Mouse (Mus musculus): Measurements from ENCODE around the gene Tcaim. TPM values are rescaled to one million over a fixed set of nuclear protein-coding genes. Genes with fewer than 3 reads are reported as not detected.

Tcaim gene
- 7.1 and 11.4 TPM in 2 replicates for total RNA-seq (2014; fragmentation: Nextera tagmentation)
- total RNA-seq (2017), result 4.8 and 7.2 TPM in 2 replicates
- 0.53 and 0.95 TPM in 2 replicates for polyA plus RNA-seq (2012)

DNA sequence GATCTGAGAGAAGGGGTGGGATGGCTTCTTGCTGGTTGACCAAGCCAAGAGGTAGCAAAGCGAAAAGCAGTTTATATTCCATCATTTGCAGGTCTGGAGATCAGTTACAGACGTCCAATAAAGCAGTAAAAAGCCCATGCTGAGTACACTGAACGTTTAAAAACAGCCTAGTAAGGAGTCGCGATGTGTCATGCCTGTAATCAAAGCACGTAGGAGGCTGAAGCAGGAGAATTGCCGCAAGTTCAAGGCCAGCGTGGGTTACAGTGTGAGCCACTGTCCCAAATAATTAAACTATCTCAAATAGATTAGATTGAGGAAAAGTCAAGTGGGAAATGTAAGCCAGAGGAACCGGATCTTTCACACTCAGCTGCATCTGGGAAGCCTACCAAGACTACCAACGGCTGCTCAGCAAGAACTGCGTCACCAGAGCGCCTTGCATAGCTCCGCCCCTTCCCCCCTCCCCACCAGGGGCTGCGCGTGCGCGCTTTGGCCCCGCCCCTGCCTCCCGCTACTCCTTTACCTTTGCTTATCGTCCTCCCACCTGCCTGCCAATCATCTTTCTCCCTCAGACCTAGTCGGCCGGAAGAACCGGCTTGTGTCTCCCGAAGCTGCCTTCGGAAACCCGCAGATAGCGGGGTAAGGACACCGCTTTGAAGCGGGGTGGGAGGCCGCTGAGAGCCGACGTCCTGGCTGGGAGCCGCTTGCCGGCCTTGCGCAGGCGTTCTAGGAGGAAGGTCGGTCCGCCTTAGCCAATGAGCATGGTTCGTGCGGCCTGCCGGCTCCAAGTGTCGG is at the start of gene Tcaim:
Gene Tcaim (plus strand): TSS at position 487 of the 792 bp plus-strand sequence.
- TF ChIP-seq POLR2AphosphoS5 (IDR thresholded peaks at IDR 0.05; ENCODE audit: insufficient replicate concordance, low read depth, low read length), result no peak
- no peak for TF ChIP-seq TAL1 (conservative IDR thresholded peaks at IDR 0.05; ENCODE audit: low read depth, low read length)
- TF ChIP-seq CTCF (IDR thresholded peaks at IDR 0.05; ENCODE audit: low read depth, low read length), result no peak
- TF ChIP-seq GATA1 (IDR thresholded peaks at IDR 0.05; ENCODE audit: borderline replicate concordance, low read length), result no peak
- no peak for TF ChIP-seq GATA2 (IDR thresholded peaks at IDR 0.05; ENCODE audit: borderline replicate concordance, low read depth, low read length)
- H3K36me3 ChIP-seq (replicated peaks), result peaks cover 14% of the 10 kb centered on the region
- DNase-seq (ENCODE audit: low spot score) (peak; percentile 85), ATAC-seq (ENCODE audit: extremely low read depth, insufficient number of reproducible peaks, low FRiP score, poor library complexity, severe bottlenecking) (peak; percentile 85)
- peak within 1 kb of the TSS; percentile 83 for H3K4me3 ChIP-seq (ENCODE audit: low read depth, low read length)
- H3K4me1 ChIP-seq (ENCODE audit: insufficient read depth, low read depth, low read length), result peaks cover 22% of the 10 kb centered on the region
- peaks cover 3% of the 10 kb centered on the region; the same call in 1 of the 2 replicates for H3K27me3 ChIP-seq (ENCODE audit: insufficient read depth, low read length)
- no peaks in the 10 kb centered on the region for H3K9me3 ChIP-seq (replicated peaks)

DNA sequence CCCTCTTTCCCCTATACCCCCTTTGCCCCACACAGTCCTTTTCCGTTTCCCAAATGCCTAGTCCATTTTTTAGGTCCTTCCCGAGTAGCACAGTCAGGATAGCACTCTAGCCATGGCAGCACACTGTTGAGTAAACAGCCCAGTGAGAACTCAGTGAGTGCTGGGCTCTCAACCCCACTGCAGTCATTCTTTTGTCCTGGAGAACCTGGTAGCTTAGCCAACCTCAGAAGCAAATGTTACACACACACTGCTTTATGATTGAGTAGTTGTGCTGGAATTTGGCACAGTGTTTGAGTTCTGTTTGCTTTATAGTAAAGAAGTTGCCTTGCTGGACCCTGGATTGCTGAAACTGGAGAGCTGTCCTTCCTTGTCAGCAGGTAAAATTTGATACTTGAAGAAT is 47.7 kb upstream of the Tcaim start:
- TF ChIP-seq CTCF (IDR thresholded peaks at IDR 0.05; ENCODE audit: low read depth, low read length) (no peak), TAL1 (conservative IDR thresholded peaks at IDR 0.05; ENCODE audit: low read depth, low read length) (no peak), POLR2AphosphoS5 (IDR thresholded peaks at IDR 0.05; ENCODE audit: insufficient replicate concordance, low read depth, low read length) (no peak), GATA2 (IDR thresholded peaks at IDR 0.05; ENCODE audit: borderline replicate concordance, low read depth, low read length) (no peak), GATA1 (IDR thresholded peaks at IDR 0.05; ENCODE audit: borderline replicate concordance, low read length) (no peak)
- H3K9me3 ChIP-seq (replicated peaks), result no peaks in the 10 kb centered on the region
- H3K4me1 ChIP-seq (ENCODE audit: insufficient read depth, low read depth, low read length), result no peaks in the 10 kb centered on the region
- no peaks in the 10 kb centered on the region for H3K36me3 ChIP-seq (replicated peaks)
- DNase-seq (ENCODE audit: low spot score) (no peak), ATAC-seq (ENCODE audit: extremely low read depth, insufficient number of reproducible peaks, low FRiP score, poor library complexity, severe bottlenecking) (no peak)
- H3K4me3 ChIP-seq (ENCODE audit: low read depth, low read length), result no peak overlapping the region
- 0 out of 2 replicates have a peak, but pooled peaks cover 2% of the 10 kb centered on the region for H3K27me3 ChIP-seq (ENCODE audit: insufficient read depth, low read length)

DNA sequence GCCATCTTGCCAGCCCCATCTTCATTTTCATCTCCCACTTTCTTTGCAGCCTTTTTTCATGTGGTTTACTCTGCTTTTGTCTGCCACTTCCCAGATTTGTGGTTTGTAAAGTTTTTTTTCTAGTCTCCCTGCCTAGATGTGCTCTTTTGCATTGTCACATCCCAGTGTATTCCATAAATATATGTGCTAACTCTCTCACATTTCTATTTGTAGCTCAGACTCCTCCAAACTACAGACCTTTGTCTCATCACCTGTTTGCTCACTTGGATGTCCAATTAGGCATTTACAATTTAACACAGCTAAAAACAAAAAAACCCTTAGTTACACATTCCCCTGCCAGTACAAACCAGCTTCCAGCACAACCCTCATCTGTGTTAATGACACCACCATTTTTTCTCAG is 45.2 kb upstream of the Tcaim start:
- Histone ChIP-seq H3K27me3 (ENCODE audit: insufficient read depth, low read length) (0 out of 2 replicates have a peak, but pooled peaks cover 2% of the 10 kb centered on the region), H3K4me1 (ENCODE audit: insufficient read depth, low read depth, low read length) (no peaks in the 10 kb centered on the region), H3K9me3 (replicated peaks) (no peaks in the 10 kb centered on the region), H3K4me3 (ENCODE audit: low read depth, low read length) (no peak overlapping the region), H3K36me3 (replicated peaks) (no peaks in the 10 kb centered on the region)
- ATAC-seq (ENCODE audit: extremely low read depth, insufficient number of reproducible peaks, low FRiP score, poor library complexity, severe bottlenecking) (no peak), DNase-seq (ENCODE audit: low spot score) (no peak)
- TF ChIP-seq GATA1 (IDR thresholded peaks at IDR 0.05; ENCODE audit: borderline replicate concordance, low read length), result no peak
- TF ChIP-seq GATA2 (IDR thresholded peaks at IDR 0.05; ENCODE audit: borderline replicate concordance, low read depth, low read length), result no peak
- TF ChIP-seq POLR2AphosphoS5 (IDR thresholded peaks at IDR 0.05; ENCODE audit: insufficient replicate concordance, low read depth, low read length), result no peak
- TF ChIP-seq CTCF (IDR thresholded peaks at IDR 0.05; ENCODE audit: low read depth, low read length), result no peak
- TF ChIP-seq TAL1 (conservative IDR thresholded peaks at IDR 0.05; ENCODE audit: low read depth, low read length), result no peak

DNA sequence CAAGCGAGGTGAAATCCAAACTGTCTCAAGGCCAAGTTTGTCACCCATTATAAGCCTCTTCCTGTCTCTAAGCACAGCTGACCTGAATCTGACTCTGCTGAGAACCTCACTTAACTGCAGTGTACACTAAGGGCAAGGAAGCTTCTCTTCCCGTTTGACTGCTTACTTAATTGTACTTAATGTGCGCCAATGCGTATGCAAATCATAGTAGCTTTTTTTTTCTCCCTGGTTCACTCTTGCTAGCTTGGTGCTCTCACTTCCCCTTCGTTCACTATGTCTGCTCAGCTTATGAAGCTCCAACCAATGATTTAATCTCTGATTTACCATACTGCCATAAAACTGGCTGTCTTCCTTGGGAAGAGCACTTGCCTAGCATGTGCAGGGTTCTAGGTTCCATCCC is 20.1 kb upstream of the Tcaim start:
- H3K4me3 ChIP-seq (ENCODE audit: low read depth, low read length), result no peak overlapping the region
- H3K9me3 ChIP-seq (replicated peaks), result no peaks in the 10 kb centered on the region
- TF ChIP-seq TAL1 (conservative IDR thresholded peaks at IDR 0.05; ENCODE audit: low read depth, low read length), result no peak
- TF ChIP-seq POLR2AphosphoS5 (IDR thresholded peaks at IDR 0.05; ENCODE audit: insufficient replicate concordance, low read depth, low read length), result no peak
- TF ChIP-seq CTCF (IDR thresholded peaks at IDR 0.05; ENCODE audit: low read depth, low read length), result no peak
- no peak for TF ChIP-seq GATA1 (IDR thresholded peaks at IDR 0.05; ENCODE audit: borderline replicate concordance, low read length)
- TF ChIP-seq GATA2 (IDR thresholded peaks at IDR 0.05; ENCODE audit: borderline replicate concordance, low read depth, low read length), result no peak
- no peaks in the 10 kb centered on the region for H3K4me1 ChIP-seq (ENCODE audit: insufficient read depth, low read depth, low read length)
- no peaks in the 10 kb centered on the region for H3K36me3 ChIP-seq (replicated peaks)
- peaks cover 12% of the 10 kb centered on the region for H3K27me3 ChIP-seq (ENCODE audit: insufficient read depth, low read length)
- no peak for DNase-seq (ENCODE audit: low spot score)
- ATAC-seq (ENCODE audit: extremely low read depth, insufficient number of reproducible peaks, low FRiP score, poor library complexity, severe bottlenecking), result no peak

DNA sequence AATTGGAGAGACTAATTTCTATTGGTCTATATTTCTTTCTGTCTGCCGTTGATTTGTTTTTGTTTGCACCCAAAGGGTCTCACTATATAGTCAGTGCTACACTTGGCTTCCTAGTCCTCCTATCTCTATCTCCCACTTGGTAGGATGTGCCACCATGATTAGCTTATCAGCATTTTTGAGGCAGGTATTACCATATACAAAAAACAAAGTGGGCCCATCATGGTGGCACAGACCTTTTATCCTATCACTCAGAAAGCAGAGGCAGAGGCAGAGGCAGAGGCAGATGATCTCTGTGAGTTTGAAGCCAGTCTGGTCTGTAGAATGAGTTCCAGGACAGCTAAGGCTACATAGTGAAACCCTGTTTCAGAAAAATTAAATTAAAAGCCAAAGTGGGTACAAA is 18.8 kb upstream of the Tcaim start:
- TF ChIP-seq CTCF (IDR thresholded peaks at IDR 0.05; ENCODE audit: low read depth, low read length), result no peak
- TF ChIP-seq TAL1 (conservative IDR thresholded peaks at IDR 0.05; ENCODE audit: low read depth, low read length), result no peak
- no peak for TF ChIP-seq GATA2 (IDR thresholded peaks at IDR 0.05; ENCODE audit: borderline replicate concordance, low read depth, low read length)
- no peak for TF ChIP-seq POLR2AphosphoS5 (IDR thresholded peaks at IDR 0.05; ENCODE audit: insufficient replicate concordance, low read depth, low read length)
- no peak for TF ChIP-seq GATA1 (IDR thresholded peaks at IDR 0.05; ENCODE audit: borderline replicate concordance, low read length)
- Histone ChIP-seq H3K9me3 (replicated peaks) (no peaks in the 10 kb centered on the region), H3K36me3 (replicated peaks) (no peaks in the 10 kb centered on the region), H3K4me3 (ENCODE audit: low read depth, low read length) (no peak overlapping the region), H3K27me3 (ENCODE audit: insufficient read depth, low read length) (peaks cover 12% of the 10 kb centered on the region; the same call in 1 of the 2 replicates), H3K4me1 (ENCODE audit: insufficient read depth, low read depth, low read length) (no peaks in the 10 kb centered on the region)
- ATAC-seq (ENCODE audit: extremely low read depth, insufficient number of reproducible peaks, low FRiP score, poor library complexity, severe bottlenecking) (no peak), DNase-seq (ENCODE audit: low spot score) (no peak)

DNA sequence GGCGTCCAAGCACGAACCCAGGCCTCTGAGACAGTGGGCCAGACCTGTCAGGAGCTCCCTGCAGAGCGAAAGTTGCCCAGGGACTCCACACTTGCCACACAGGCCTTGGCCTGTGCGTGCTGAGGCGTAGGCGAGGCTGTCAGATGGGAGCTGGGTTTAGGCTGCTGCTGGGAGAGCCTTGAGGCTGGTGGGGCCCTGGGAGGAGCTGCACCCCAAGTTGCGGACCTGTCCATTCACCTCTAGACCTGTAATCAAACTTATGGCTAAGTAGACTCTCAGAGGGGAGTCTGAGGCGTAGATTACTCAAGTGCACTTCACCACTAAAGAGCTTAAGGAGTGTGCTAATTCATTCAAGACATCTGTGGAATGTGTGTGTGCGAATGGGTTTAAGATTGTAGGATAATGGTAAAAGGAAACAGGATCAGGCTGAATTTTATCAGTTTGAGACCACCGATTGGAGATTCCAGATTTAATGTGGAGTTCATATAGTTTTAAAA is 554 bp downstream of the Tcaim start:
- Histone ChIP-seq H3K27me3 (ENCODE audit: insufficient read depth, low read length) (no peaks in the 10 kb centered on the region), H3K36me3 (replicated peaks) (peaks cover 20% of the 10 kb centered on the region), H3K9me3 (replicated peaks) (no peaks in the 10 kb centered on the region), H3K4me3 (ENCODE audit: low read depth, low read length) (peak overlapping the region; percentile 83), H3K4me1 (ENCODE audit: insufficient read depth, low read depth, low read length) (peaks cover 22% of the 10 kb centered on the region)
- TF ChIP-seq GATA1 (IDR thresholded peaks at IDR 0.05; ENCODE audit: borderline replicate concordance, low read length), result no peak
- peak; percentile 31; the same call in 1 of the 2 replicates for ATAC-seq (ENCODE audit: extremely low read depth, insufficient number of reproducible peaks, low FRiP score, poor library complexity, severe bottlenecking)
- no peak for DNase-seq (ENCODE audit: low spot score)

Data from G1E (cell line).